9 mouse cellular contexts compared by ENCODE assay signal in genomic region chr9:109060184-109060897, GRCm38 (mm10). TPM values are rescaled to one million over a fixed set of nuclear protein-coding genes. Genes with fewer than 3 reads are reported as not detected.
DNase-seq lines count a peak whose midpoint lies in the region; ATAC-seq and TF ChIP-seq lines count a peak whose summit lies in the region.
"Had no signal": no experiment of that assay in that cellular context is flagged by ENCODE, and none has a peak within 500 bp of the region (broad histone marks: within the 10 kb centered on the region; RNA-seq: fewer than 3 reads in every experiment).

No protein-coding gene starts in this region.

- no peak for ATAC-seq in midbrain, embryonic 12.5 days (ENCODE audit: low FRiP score, low read depth)
- no peak for ATAC-seq in midbrain, embryonic 16.5 days
- no peak for ATAC-seq in embryonic facial prominence, embryonic 14.5 days (ENCODE audit: low read depth)
- no peak for ATAC-seq in liver, postnatal 0 days
- no peak for ATAC-seq in erythroblast, adult 5-6 weeks (replicated peaks; ENCODE audit: low FRiP score, poor library complexity, severe bottlenecking)

- no peaks in the 10 kb centered on the region for H3K9me3 ChIP-seq in midbrain, embryonic 12.5 days
- no peaks in the 10 kb centered on the region for H3K9me3 ChIP-seq in midbrain, embryonic 16.5 days (replicated peaks; ENCODE audit: control insufficient read depth, low read length, poor library complexity, severe bottlenecking)
- no peaks in the 10 kb centered on the region for H3K9me3 ChIP-seq in embryonic facial prominence, embryonic 14.5 days (ENCODE audit: control insufficient read depth, low read length)
- no peaks in the 10 kb centered on the region for H3K9me3 ChIP-seq in liver, postnatal 0 days (ENCODE audit: low read length)
- H3K9me3 ChIP-seq: limb, embryonic 12.5 days had no signal

- no peak for DNase-seq in gastrocnemius, adult 2 months
- no peak for DNase-seq in gastrocnemius, postnatal 10 days
- DNase-seq in embryonic facial prominence, embryonic 14.5 days (ENCODE audit: low spot score), result no peak
- peak; percentile 43 for DNase-seq in liver, postnatal 0 days
- no peak for DNase-seq in layer of hippocampus, adult 8-10 months (ENCODE audit: low spot score in 2 of 2)

- intact Hi-C loops in gastrocnemius, adult 2 months (cut with DNase I), result no loop called here

- H3K4me1 ChIP-seq in midbrain, embryonic 12.5 days, result peaks cover 12% of the 10 kb centered on the region
- peaks cover 8% of the 10 kb centered on the region for H3K4me1 ChIP-seq in midbrain, embryonic 16.5 days (ENCODE audit: control insufficient read depth, insufficient read depth, low read length)
- peaks cover 7% of the 10 kb centered on the region for H3K4me1 ChIP-seq in embryonic facial prominence, embryonic 14.5 days (ENCODE audit: control insufficient read depth, insufficient read depth, low read length)
- peaks cover 26% of the 10 kb centered on the region for H3K4me1 ChIP-seq in liver, postnatal 0 days (ENCODE audit: insufficient read depth)

- H3K9ac ChIP-seq in midbrain, embryonic 12.5 days (replicated peaks), result peak overlapping the region; percentile 56; the same call in 1 of the 2 replicates
- H3K9ac ChIP-seq in midbrain, embryonic 16.5 days (ENCODE audit: low read depth, low read length), result no peak overlapping the region
- H3K9ac ChIP-seq in embryonic facial prominence, embryonic 14.5 days (ENCODE audit: low read depth, low read length), result 0 out of 2 replicates have a peak overlapping the region, but pooled peaks have one; percentile 61
- no peak overlapping the region for H3K9ac ChIP-seq in liver, postnatal 0 days (replicated peaks)

- TF ChIP-seq EP300 in liver, postnatal 0 days (IDR thresholded peaks at IDR 0.05; ENCODE audit: low read depth), result no peak

- H3K4me3 ChIP-seq in gastrocnemius, adult 2 months, result no peak overlapping the region
- no peak overlapping the region for H3K4me3 ChIP-seq in midbrain, embryonic 12.5 days
- H3K4me3 ChIP-seq in midbrain, embryonic 16.5 days (ENCODE audit: low read depth, low read length), result no peak overlapping the region
- H3K4me3 ChIP-seq in embryonic facial prominence, embryonic 14.5 days (ENCODE audit: low read depth, low read length), result no peak overlapping the region
- H3K4me3 ChIP-seq in liver, postnatal 0 days (ENCODE audit: low read depth, low read length), result no peak overlapping the region

- TF ChIP-seq CTCF in gastrocnemius, adult 2 months (IDR thresholded peaks at IDR 0.05), result no peak
- no peak for TF ChIP-seq CTCF in liver, postnatal 0 days (IDR thresholded peaks at IDR 0.05; ENCODE audit: low read depth)

- H3K4me2 ChIP-seq in midbrain, embryonic 12.5 days (replicated peaks), result no peak overlapping the region
- H3K4me2 ChIP-seq in midbrain, embryonic 16.5 days (ENCODE audit: low read length), result no peak overlapping the region
- no peak overlapping the region for H3K4me2 ChIP-seq in embryonic facial prominence, embryonic 14.5 days (ENCODE audit: low read depth, low read length)
- peak overlapping the region; percentile 77; the same call in 1 of the 2 replicates for H3K4me2 ChIP-seq in liver, postnatal 0 days (ENCODE audit: low read depth, low read length)

- WGBS in midbrain, embryonic 12.5 days, result 92% methylated on average over 16 of the region's 16 CpGs
- WGBS in midbrain, embryonic 16.5 days, result 91% methylated on average over 16 of the region's 16 CpGs
- 93% methylated on average over 16 of the region's 16 CpGs for WGBS in embryonic facial prominence, embryonic 14.5 days
- WGBS in liver, postnatal 0 days (ENCODE audit: insufficient replicate concordance), result 84% methylated on average over 16 of the region's 16 CpGs

- no peaks in the 10 kb centered on the region for H3K27me3 ChIP-seq in midbrain, embryonic 12.5 days
- no peaks in the 10 kb centered on the region for H3K27me3 ChIP-seq in midbrain, embryonic 16.5 days (ENCODE audit: control insufficient read depth, insufficient read depth, low read depth, low read length)
- no peaks in the 10 kb centered on the region for H3K27me3 ChIP-seq in embryonic facial prominence, embryonic 14.5 days (replicated peaks; ENCODE audit: control insufficient read depth, insufficient read depth, low read length)
- H3K27me3 ChIP-seq in liver, postnatal 0 days (ENCODE audit: insufficient read depth, low read length), result no peaks in the 10 kb centered on the region
- H3K27me3 ChIP-seq: limb, embryonic 12.5 days had no signal

- peak overlapping the region; percentile 93 for H3K27ac ChIP-seq in gastrocnemius, adult 2 months
- peak overlapping the region; percentile 75; the same call in 1 of the 2 replicates for H3K27ac ChIP-seq in midbrain, embryonic 12.5 days (replicated peaks)
- no peak overlapping the region for H3K27ac ChIP-seq in midbrain, embryonic 16.5 days (ENCODE audit: low read length)
- peak overlapping the region; percentile 84; the same call in 1 of the 2 replicates for H3K27ac ChIP-seq in embryonic facial prominence, embryonic 14.5 days (replicated peaks; ENCODE audit: low read depth, low read length)
- H3K27ac ChIP-seq in liver, postnatal 0 days (ENCODE audit: low read depth), result no peak overlapping the region

- peaks cover 74% of the 10 kb centered on the region for H3K36me3 ChIP-seq in midbrain, embryonic 12.5 days
- peaks cover 31% of the 10 kb centered on the region for H3K36me3 ChIP-seq in midbrain, embryonic 16.5 days (ENCODE audit: control insufficient read depth, insufficient read depth, low read length)
- H3K36me3 ChIP-seq in embryonic facial prominence, embryonic 14.5 days (ENCODE audit: control insufficient read depth, insufficient read depth, low read length), result peaks cover 73% of the 10 kb centered on the region
- peaks cover 47% of the 10 kb centered on the region for H3K36me3 ChIP-seq in liver, postnatal 0 days (replicated peaks; ENCODE audit: insufficient read depth, low read length)

RNA-seq across cellular contexts. Expression of gene Trex1, which starts 0.8 kb away (rescaled TPM):
- total RNA-seq in gastrocnemius, adult 2 months (2021), result 10 to 100 TPM; 13.2 TPM
- total RNA-seq in gastrocnemius, postnatal 10 days (2021), result 10 to 100 TPM; 10.8 to 11.4 TPM
- 11.5 TPM in 2 replicates for polyA plus RNA-seq in midbrain, embryonic 12.5 days (2016; fragmentation: Nextera tagmentation; extraction: Ambion mirVana)
- polyA plus RNA-seq in midbrain, embryonic 16.5 days (2015; fragmentation: Nextera tagmentation; extraction: Ambion mirVana), result 12.1 and 13.7 TPM in 2 replicates
- 15.5 and 17.6 TPM in 2 replicates for polyA plus RNA-seq in embryonic facial prominence, embryonic 14.5 days (2014; fragmentation: Nextera tagmentation; extraction: Ambion mirVana)
- polyA plus RNA-seq in liver, postnatal 0 days (2015; fragmentation: Nextera tagmentation; extraction: Ambion mirVana), result 13.3 and 14.3 TPM in 2 replicates
- total RNA-seq in layer of hippocampus, adult 8-10 months (2022), result 10 to 100 TPM; 13.7 to 18.3 (median 16.4) TPM
- total RNA-seq in erythroblast, adult 5-6 weeks (2015; ENCODE audit: low replicate concordance), result 7.3 and 19.6 TPM in 2 replicates
- total RNA-seq in erythroblast, adult 5-6 weeks (2017; ENCODE audit: low replicate concordance), result 1.7 and 4.2 TPM in 2 replicates

RNA-seq across cellular contexts. Expression of gene Atrip, which starts 13.6 kb away (rescaled TPM):
- 1 to 10 TPM; 8.0 to 8.5 TPM for total RNA-seq in gastrocnemius, adult 2 months (2021)
- total RNA-seq in gastrocnemius, postnatal 10 days (2021), result 10 to 100 TPM in 1 of 2 experiments, 1 to 10 TPM in 1; 7.6 to 11.6 TPM
- 31.3 and 32.0 TPM in 2 replicates for polyA plus RNA-seq in midbrain, embryonic 12.5 days (2016; fragmentation: Nextera tagmentation; extraction: Ambion mirVana)
- polyA plus RNA-seq in midbrain, embryonic 16.5 days (2015; fragmentation: Nextera tagmentation; extraction: Ambion mirVana), result 31.5 and 34.1 TPM in 2 replicates
- polyA plus RNA-seq in embryonic facial prominence, embryonic 14.5 days (2014; fragmentation: Nextera tagmentation; extraction: Ambion mirVana), result 19.5 and 25.0 TPM in 2 replicates
- 6.1 and 6.7 TPM in 2 replicates for polyA plus RNA-seq in liver, postnatal 0 days (2015; fragmentation: Nextera tagmentation; extraction: Ambion mirVana)
- 10 to 100 TPM; 26.3 to 31.2 (median 28.3) TPM for total RNA-seq in layer of hippocampus, adult 8-10 months (2022)
- 4.2 TPM in 1 of 2 replicates, not detected in the other for total RNA-seq in erythroblast, adult 5-6 weeks (2015; ENCODE audit: low replicate concordance)
- total RNA-seq in erythroblast, adult 5-6 weeks (2017; ENCODE audit: low replicate concordance), result 4.8 and 10.6 TPM in 2 replicates

RNA-seq across cellular contexts. Expression of gene Ccdc51, which starts 22.0 kb away (rescaled TPM):
- 1 to 10 TPM; 6.5 to 7.9 TPM for total RNA-seq in gastrocnemius, adult 2 months (2021)
- total RNA-seq in gastrocnemius, postnatal 10 days (2021), result 1 to 10 TPM; 7.1 to 7.6 TPM
- polyA plus RNA-seq in midbrain, embryonic 12.5 days (2016; fragmentation: Nextera tagmentation; extraction: Ambion mirVana), result 12.9 and 15.7 TPM in 2 replicates
- polyA plus RNA-seq in midbrain, embryonic 16.5 days (2015; fragmentation: Nextera tagmentation; extraction: Ambion mirVana), result 12.5 and 13.1 TPM in 2 replicates
- polyA plus RNA-seq in embryonic facial prominence, embryonic 14.5 days (2014; fragmentation: Nextera tagmentation; extraction: Ambion mirVana), result 11.4 and 11.6 TPM in 2 replicates
- polyA plus RNA-seq in liver, postnatal 0 days (2015; fragmentation: Nextera tagmentation; extraction: Ambion mirVana), result 8.9 and 9.1 TPM in 2 replicates
- total RNA-seq in layer of hippocampus, adult 8-10 months (2022), result 1 to 10 TPM; 7.8 to 9.2 (median 8.9) TPM
- total RNA-seq in erythroblast, adult 5-6 weeks (2015; ENCODE audit: low replicate concordance), result 2.5 TPM in 1 of 2 replicates, not detected in the other
- 3.7 and 4.3 TPM in 2 replicates for total RNA-seq in erythroblast, adult 5-6 weeks (2017; ENCODE audit: low replicate concordance)

RNA-seq across cellular contexts. Expression of gene Shisa5, which starts 22.0 kb away (rescaled TPM):
- total RNA-seq in gastrocnemius, adult 2 months (2021), result 10 to 100 TPM; 15.9 to 17.0 TPM
- total RNA-seq in gastrocnemius, postnatal 10 days (2021), result 10 to 100 TPM; 30.9 to 39.2 TPM
- 38.3 and 42.4 TPM in 2 replicates for polyA plus RNA-seq in midbrain, embryonic 12.5 days (2016; fragmentation: Nextera tagmentation; extraction: Ambion mirVana)
- 60.1 and 68.9 TPM in 2 replicates for polyA plus RNA-seq in midbrain, embryonic 16.5 days (2015; fragmentation: Nextera tagmentation; extraction: Ambion mirVana)
- polyA plus RNA-seq in embryonic facial prominence, embryonic 14.5 days (2014; fragmentation: Nextera tagmentation; extraction: Ambion mirVana), result 81.7 and 90.0 TPM in 2 replicates
- polyA plus RNA-seq in liver, postnatal 0 days (2015; fragmentation: Nextera tagmentation; extraction: Ambion mirVana), result 34.1 and 35.0 TPM in 2 replicates
- total RNA-seq in layer of hippocampus, adult 8-10 months (2022), result 10 to 100 TPM; 56.6 to 94.6 (median 77.2) TPM
- 14.6 and 20.3 TPM in 2 replicates for total RNA-seq in erythroblast, adult 5-6 weeks (2015; ENCODE audit: low replicate concordance)
- total RNA-seq in erythroblast, adult 5-6 weeks (2017; ENCODE audit: low replicate concordance), result 13.9 and 51.4 TPM in 2 replicates

RNA-seq across cellular contexts. Expression of gene Tma7, which starts 22.0 kb away (rescaled TPM):
- 100 to 1,000 TPM; 316 to 321 TPM for total RNA-seq in gastrocnemius, adult 2 months (2021)
- total RNA-seq in gastrocnemius, postnatal 10 days (2021), result 100 to 1,000 TPM; 213 to 219 TPM
- 729 and 743 TPM in 2 replicates for polyA plus RNA-seq in midbrain, embryonic 12.5 days (2016; fragmentation: Nextera tagmentation; extraction: Ambion mirVana)
- polyA plus RNA-seq in midbrain, embryonic 16.5 days (2015; fragmentation: Nextera tagmentation; extraction: Ambion mirVana), result 674 and 688 TPM in 2 replicates
- 612 and 655 TPM in 2 replicates for polyA plus RNA-seq in embryonic facial prominence, embryonic 14.5 days (2014; fragmentation: Nextera tagmentation; extraction: Ambion mirVana)
- 283 and 284 TPM in 2 replicates for polyA plus RNA-seq in liver, postnatal 0 days (2015; fragmentation: Nextera tagmentation; extraction: Ambion mirVana)
- total RNA-seq in layer of hippocampus, adult 8-10 months (2022), result 100 to 1,000 TPM; 284 to 327 (median 306) TPM
- 104 and 108 TPM in 2 replicates for total RNA-seq in erythroblast, adult 5-6 weeks (2015; ENCODE audit: low replicate concordance)
- total RNA-seq in erythroblast, adult 5-6 weeks (2017; ENCODE audit: low replicate concordance), result 44.6 and 57.0 TPM in 2 replicates

Comparison
In these comparisons a context has a peak if more than half of its experiments do, and no peak if none do; other contexts are left out.
1. H3K27ac ChIP-seq: peak in gastrocnemius, adult 2 months (single experiment), midbrain, embryonic 12.5 days (single experiment) and embryonic facial prominence, embryonic 14.5 days (single experiment); none in midbrain, embryonic 16.5 days (single experiment) and liver, postnatal 0 days (single experiment).
2. H3K9ac ChIP-seq: peak in midbrain, embryonic 12.5 days (single experiment) and embryonic facial prominence, embryonic 14.5 days (single experiment); none in midbrain, embryonic 16.5 days (single experiment) and liver, postnatal 0 days (single experiment).